Mouse (Mus musculus): ENCODE data around the gene Pde4b. TPM values are rescaled to one million over a fixed set of nuclear protein-coding genes. Genes with fewer than 3 reads are reported as not detected.
A peak's percentile ranks its signal among the peaks of the same experiment; 100 is the strongest.

Gene Pde4b
- polyA plus RNA-seq, 1 experiment, result 78.9 TPM

DNA sequence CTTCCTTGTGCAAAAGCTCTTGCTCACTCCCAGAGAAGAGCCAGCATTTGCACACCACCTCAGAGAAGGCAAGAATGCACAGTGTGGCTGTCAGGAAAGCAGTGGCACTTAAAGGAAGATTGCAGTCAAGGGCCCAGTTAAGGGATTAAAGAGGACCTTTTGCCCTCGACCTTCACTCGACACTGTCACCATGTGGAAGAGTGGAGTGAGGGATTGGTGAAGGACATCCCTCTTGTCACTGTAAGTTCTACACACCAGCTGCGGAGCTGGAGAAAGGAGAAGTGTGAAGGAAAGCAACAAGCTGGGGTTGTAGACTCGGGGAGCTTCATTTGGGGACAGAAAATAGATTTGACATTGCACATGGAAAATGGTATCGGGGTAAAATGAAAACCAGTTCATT, 89.9 kb downstream of the Pde4b start:
- TF ChIP-seq POLR2A (IDR thresholded peaks at IDR 0.05; ENCODE audit: borderline replicate concordance, insufficient read depth, low read length) (no peak), CTCF (IDR thresholded peaks at IDR 0.05; ENCODE audit: borderline replicate concordance, insufficient read depth, low read depth, low read length) (no peak)
- Histone ChIP-seq H3K27me3 (ENCODE audit: control insufficient read depth, insufficient read depth, low read length) (no peaks in the 10 kb centered on the region), H3K4me3 (replicated peaks; ENCODE audit: insufficient read depth, low read depth, low read length) (no peak overlapping the region), H3K27ac (ENCODE audit: insufficient read depth, low read length) (no peak overlapping the region), H3K4me1 (ENCODE audit: control insufficient read depth, insufficient read depth, low read length) (peaks cover 5% of the 10 kb centered on the region; the same call in 1 of the 2 replicates)
- 87% methylated on average over 5 of the region's 5 CpGs for WGBS
- DNase-seq, result no peak

GRCm38 (mm10) chr4:102186888-102187287, 99.5 kb downstream of the Pde4b start:
- Histone ChIP-seq H3K4me1 (ENCODE audit: control insufficient read depth, insufficient read depth, low read length) (no peaks in the 10 kb centered on the region), H3K4me3 (replicated peaks; ENCODE audit: insufficient read depth, low read depth, low read length) (no peak overlapping the region), H3K27me3 (ENCODE audit: control insufficient read depth, insufficient read depth, low read length) (no peaks in the 10 kb centered on the region), H3K27ac (ENCODE audit: insufficient read depth, low read length) (no peak overlapping the region)
- DNase-seq, result no peak
- no peak for TF ChIP-seq POLR2A (IDR thresholded peaks at IDR 0.05; ENCODE audit: borderline replicate concordance, insufficient read depth, low read length)
- no peak for TF ChIP-seq CTCF (IDR thresholded peaks at IDR 0.05; ENCODE audit: borderline replicate concordance, insufficient read depth, low read depth, low read length)
- WGBS, result 71% methylated on average over 5 of the region's 5 CpGs

- 77% methylated on average over 5 of the region's 5 CpGs for WGBS
- DNase-seq, result no peak
- no peak overlapping the region for H3K4me3 ChIP-seq (replicated peaks; ENCODE audit: insufficient read depth, low read depth, low read length)
- no peaks in the 10 kb centered on the region for H3K27me3 ChIP-seq (ENCODE audit: control insufficient read depth, insufficient read depth, low read length)
- H3K4me1 ChIP-seq (ENCODE audit: control insufficient read depth, insufficient read depth, low read length), result peaks cover 7% of the 10 kb centered on the region
- H3K27ac ChIP-seq (ENCODE audit: insufficient read depth, low read length), result no peak overlapping the region
- no peak for TF ChIP-seq POLR2A (IDR thresholded peaks at IDR 0.05; ENCODE audit: borderline replicate concordance, insufficient read depth, low read length)
- no peak for TF ChIP-seq CTCF (IDR thresholded peaks at IDR 0.05; ENCODE audit: borderline replicate concordance, insufficient read depth, low read depth, low read length)
Observed at GRCm38 (mm10) chr4:102197707-102198106, 110.4 kb downstream of the Pde4b start.

DNA sequence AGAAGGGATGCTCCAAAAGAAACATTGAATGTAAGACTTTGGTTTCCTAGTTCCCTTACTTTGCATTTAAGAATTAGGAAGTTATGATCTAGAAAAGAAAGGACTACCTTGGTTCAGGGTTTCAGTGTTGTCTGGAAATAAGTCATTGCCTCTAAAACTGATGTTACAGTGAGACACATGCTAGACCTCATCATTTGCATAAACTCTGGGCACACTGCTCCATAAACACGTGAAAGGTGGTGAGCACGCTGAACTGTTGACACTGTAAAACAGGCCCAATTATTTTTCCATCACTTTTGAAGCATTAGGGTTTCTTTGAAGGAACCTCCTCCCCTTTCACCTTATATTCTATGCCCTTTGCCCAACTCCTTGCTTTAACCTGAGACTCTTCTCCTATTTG, 122.4 kb downstream of the Pde4b start:
- Histone ChIP-seq H3K4me3 (replicated peaks; ENCODE audit: insufficient read depth, low read depth, low read length) (no peak overlapping the region), H3K4me1 (ENCODE audit: control insufficient read depth, insufficient read depth, low read length) (no peaks in the 10 kb centered on the region), H3K27ac (ENCODE audit: insufficient read depth, low read length) (no peak overlapping the region), H3K27me3 (ENCODE audit: control insufficient read depth, insufficient read depth, low read length) (no peaks in the 10 kb centered on the region)
- no peak for TF ChIP-seq CTCF (IDR thresholded peaks at IDR 0.05; ENCODE audit: borderline replicate concordance, insufficient read depth, low read depth, low read length)
- no peak for TF ChIP-seq POLR2A (IDR thresholded peaks at IDR 0.05; ENCODE audit: borderline replicate concordance, insufficient read depth, low read length)
- no peak for DNase-seq
- WGBS, result 80% methylated on average over 2 of the region's 2 CpGs

DNA sequence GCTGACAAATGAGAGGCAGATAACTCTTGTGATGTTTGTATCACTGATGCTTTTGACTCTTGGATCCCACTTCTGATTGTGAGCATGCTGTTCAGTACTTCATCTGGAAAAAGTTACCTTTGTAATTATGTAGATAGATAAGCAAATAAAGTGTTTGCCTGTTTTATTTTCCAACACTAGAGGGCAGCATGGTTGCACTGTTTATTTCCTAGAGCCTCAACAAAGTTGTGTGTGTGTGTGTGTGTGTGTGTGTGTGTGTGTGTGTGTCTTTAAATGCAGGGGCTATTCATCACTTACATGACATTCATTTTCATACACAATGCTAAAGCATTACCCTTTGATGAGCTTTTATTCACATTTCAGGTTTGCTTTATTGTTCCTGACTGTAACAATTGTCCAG, 139.4 kb downstream of the Pde4b start:
- H3K4me1 ChIP-seq (ENCODE audit: control insufficient read depth, insufficient read depth, low read length), result peaks cover 6% of the 10 kb centered on the region
- peak in 1 of 2 experiments; percentile 38 for DNase-seq
- no peak overlapping the region for H3K4me3 ChIP-seq (replicated peaks; ENCODE audit: insufficient read depth, low read depth, low read length)
- no peak overlapping the region for H3K27ac ChIP-seq (ENCODE audit: insufficient read depth, low read length)
- H3K27me3 ChIP-seq (ENCODE audit: control insufficient read depth, insufficient read depth, low read length), result no peaks in the 10 kb centered on the region
- TF ChIP-seq POLR2A (IDR thresholded peaks at IDR 0.05; ENCODE audit: borderline replicate concordance, insufficient read depth, low read length), result no peak
- TF ChIP-seq CTCF (IDR thresholded peaks at IDR 0.05; ENCODE audit: borderline replicate concordance, insufficient read depth, low read depth, low read length), result peak; percentile 47; the same call in 1 of the 2 replicates

GRCm38 (mm10) chr4:102228953-102229586, 141.7 kb downstream of the Pde4b start:
- Histone ChIP-seq H3K4me1 (ENCODE audit: control insufficient read depth, insufficient read depth, low read length) (peaks cover 10% of the 10 kb centered on the region), H3K27me3 (ENCODE audit: control insufficient read depth, insufficient read depth, low read length) (no peaks in the 10 kb centered on the region), H3K4me3 (replicated peaks; ENCODE audit: insufficient read depth, low read depth, low read length) (no peak overlapping the region), H3K27ac (ENCODE audit: insufficient read depth, low read length) (no peak overlapping the region)
- TF ChIP-seq CTCF (IDR thresholded peaks at IDR 0.05; ENCODE audit: borderline replicate concordance, insufficient read depth, low read depth, low read length) (peak; percentile 28; the same call in 1 of the 2 replicates), POLR2A (IDR thresholded peaks at IDR 0.05; ENCODE audit: borderline replicate concordance, insufficient read depth, low read length) (no peak)
- WGBS, result 19% methylated on average over 7 of the region's 7 CpGs
- DNase-seq, result peak; percentile 57 to 61

DNA sequence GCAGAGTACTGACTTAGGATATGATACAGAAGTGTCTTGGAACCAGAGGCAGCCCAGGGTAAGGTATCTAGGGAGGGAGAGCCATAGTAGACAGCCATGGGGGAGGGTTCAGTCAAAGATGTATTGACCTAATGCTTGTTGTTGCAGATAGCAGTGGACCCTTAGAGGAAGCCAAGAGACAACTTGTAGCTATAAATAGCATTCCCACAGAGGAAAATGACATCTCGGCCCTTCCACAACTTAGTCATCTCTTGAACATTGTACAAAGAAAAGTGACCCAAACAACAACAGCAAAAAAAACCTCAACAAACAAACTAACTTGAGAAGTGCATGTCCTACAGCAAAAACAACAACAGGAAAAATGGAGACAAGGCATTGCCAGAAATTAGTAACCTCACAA, 143.6 kb downstream of the Pde4b start:
- no peak for TF ChIP-seq CTCF (IDR thresholded peaks at IDR 0.05; ENCODE audit: borderline replicate concordance, insufficient read depth, low read depth, low read length)
- TF ChIP-seq POLR2A (IDR thresholded peaks at IDR 0.05; ENCODE audit: borderline replicate concordance, insufficient read depth, low read length), result no peak
- Histone ChIP-seq H3K4me1 (ENCODE audit: control insufficient read depth, insufficient read depth, low read length) (peaks cover 10% of the 10 kb centered on the region), H3K4me3 (replicated peaks; ENCODE audit: insufficient read depth, low read depth, low read length) (no peak overlapping the region), H3K27me3 (ENCODE audit: control insufficient read depth, insufficient read depth, low read length) (no peaks in the 10 kb centered on the region), H3K27ac (ENCODE audit: insufficient read depth, low read length) (no peak overlapping the region)
- DNase-seq, result no peak
- 49% methylated on average over 1 of the region's 1 CpGs for WGBS

DNA sequence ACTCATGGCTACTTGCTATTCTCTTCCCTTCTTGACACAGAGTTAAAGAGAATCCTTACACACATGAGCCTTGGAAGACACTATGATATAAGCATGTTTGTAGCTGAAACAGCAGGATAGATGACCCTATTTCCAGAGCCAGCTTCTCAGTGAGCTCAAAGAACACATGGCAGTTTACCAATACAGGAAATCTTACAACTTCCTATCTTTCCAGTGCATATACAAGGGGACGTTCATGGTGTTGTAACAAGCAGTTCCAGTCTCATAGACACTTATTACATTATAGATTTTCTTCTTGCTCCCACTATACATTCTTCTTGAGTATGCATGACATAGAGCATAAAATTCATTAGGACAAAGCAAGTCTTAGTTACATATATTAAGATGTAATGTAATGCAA, 146.3 kb downstream of the Pde4b start:
- no peaks in the 10 kb centered on the region for H3K27me3 ChIP-seq (ENCODE audit: control insufficient read depth, insufficient read depth, low read length)
- peaks cover 10% of the 10 kb centered on the region for H3K4me1 ChIP-seq (ENCODE audit: control insufficient read depth, insufficient read depth, low read length)
- DNase-seq, result no peak
- TF ChIP-seq CTCF (IDR thresholded peaks at IDR 0.05; ENCODE audit: borderline replicate concordance, insufficient read depth, low read depth, low read length), result no peak
- no peak for TF ChIP-seq POLR2A (IDR thresholded peaks at IDR 0.05; ENCODE audit: borderline replicate concordance, insufficient read depth, low read length)
- no peak overlapping the region for H3K4me3 ChIP-seq (replicated peaks; ENCODE audit: insufficient read depth, low read depth, low read length)
- 14% methylated on average over 1 of the region's 1 CpGs for WGBS
- no peak overlapping the region for H3K27ac ChIP-seq (ENCODE audit: insufficient read depth, low read length)
